Mouse (Mus musculus) limb, embryonic 11.5 days (tissue): ENCODE measurements around the gene Pimreg. TPM values are rescaled to one million over a fixed set of nuclear protein-coding genes. Genes with fewer than 3 reads are reported as not detected.

Experiments
- ATAC-seq: fragments of 200-750 bp; cut with Nextera tagmentation; 2 replicates; pipeline ENCODE4 v1.8.0; 2017; ENCODE audit warnings: low read depth; ENCODE audit not compliant: insufficient number of reproducible peaks, low FRiP score, low TSS enrichment
- DNase-seq: peaks from one replicate; pipeline ENCODE4 v3.0.0-alpha.2; 2015; ENCODE audit warnings: low spot score
- H3K27ac ChIP-seq: fragments of 300-500 bp; sonication (generic); replicated peaks from 2 replicates; pipeline ENCODE4 v1.5.1; 2014; ENCODE audit warnings: low read depth, mild to moderate bottlenecking, low read length
- H3K27me3 ChIP-seq: fragments of 300-500 bp; sonication (generic); 2 replicates; pipeline ENCODE4 v1.6.1; 2014; ENCODE audit warnings: mild to moderate bottlenecking, low read length, mixed read lengths; ENCODE audit not compliant: control insufficient read depth, insufficient read depth
- H3K36me3 ChIP-seq: fragments of 300-500 bp; sonication (generic); 2 replicates; pipeline ENCODE4 v1.6.1; 2014; ENCODE audit warnings: mild to moderate bottlenecking, low read length, moderate library complexity, mixed read lengths; ENCODE audit not compliant: control insufficient read depth, insufficient read depth
- H3K4me1 ChIP-seq: fragments of 300-500 bp; sonication (generic); 2 replicates; pipeline ENCODE4 v1.6.1; 2014; ENCODE audit warnings: low read length, mixed read lengths; ENCODE audit not compliant: control insufficient read depth, insufficient read depth
- H3K4me2 ChIP-seq: fragments of 300-500 bp; sonication (generic); 2 replicates; pipeline ENCODE4 v1.6.1; 2014; ENCODE audit warnings: low read depth, mild to moderate bottlenecking, moderate library complexity; ENCODE audit not compliant: severe bottlenecking
- H3K4me3 ChIP-seq: fragments of 300-500 bp; sonication (generic); 2 replicates; pipeline ENCODE4 v1.5.1; 2014; ENCODE audit warnings: low read depth, low read length
- H3K9ac ChIP-seq: fragments of 300-500 bp; sonication (generic); 2 replicates; pipeline ENCODE4 v1.6.1; 2014; ENCODE audit warnings: mild to moderate bottlenecking, low read length
- H3K9me3 ChIP-seq: fragments of 300-500 bp; sonication (generic); 2 replicates; pipeline ENCODE4 v1.6.1; 2016; ENCODE audit warnings: low read length; ENCODE audit not compliant: control insufficient read depth
- WGBS: fragments of 180-500 bp; shearing (Covaris S2); extraction: QIAGEN DNeasy Blood & Tissue Kit; methylation state at CpG from one replicate; pipeline ENCODE4 v1.1.7; 2014; 5-methylcytosine and 5-hydroxymethylcytosine counted together
- polyA plus RNA-seq: library from polyadenylated mRNA; unstranded; fragments of >200 nt; fragmentation: Nextera tagmentation; extraction: Ambion mirVana; gene quantifications from 2 replicates; pipeline ENCODE4 v1.2.1, GENCODE M21; 2014

Gene Pimreg
- polyA plus RNA-seq: 165 TPM in 2 replicates

DNA sequence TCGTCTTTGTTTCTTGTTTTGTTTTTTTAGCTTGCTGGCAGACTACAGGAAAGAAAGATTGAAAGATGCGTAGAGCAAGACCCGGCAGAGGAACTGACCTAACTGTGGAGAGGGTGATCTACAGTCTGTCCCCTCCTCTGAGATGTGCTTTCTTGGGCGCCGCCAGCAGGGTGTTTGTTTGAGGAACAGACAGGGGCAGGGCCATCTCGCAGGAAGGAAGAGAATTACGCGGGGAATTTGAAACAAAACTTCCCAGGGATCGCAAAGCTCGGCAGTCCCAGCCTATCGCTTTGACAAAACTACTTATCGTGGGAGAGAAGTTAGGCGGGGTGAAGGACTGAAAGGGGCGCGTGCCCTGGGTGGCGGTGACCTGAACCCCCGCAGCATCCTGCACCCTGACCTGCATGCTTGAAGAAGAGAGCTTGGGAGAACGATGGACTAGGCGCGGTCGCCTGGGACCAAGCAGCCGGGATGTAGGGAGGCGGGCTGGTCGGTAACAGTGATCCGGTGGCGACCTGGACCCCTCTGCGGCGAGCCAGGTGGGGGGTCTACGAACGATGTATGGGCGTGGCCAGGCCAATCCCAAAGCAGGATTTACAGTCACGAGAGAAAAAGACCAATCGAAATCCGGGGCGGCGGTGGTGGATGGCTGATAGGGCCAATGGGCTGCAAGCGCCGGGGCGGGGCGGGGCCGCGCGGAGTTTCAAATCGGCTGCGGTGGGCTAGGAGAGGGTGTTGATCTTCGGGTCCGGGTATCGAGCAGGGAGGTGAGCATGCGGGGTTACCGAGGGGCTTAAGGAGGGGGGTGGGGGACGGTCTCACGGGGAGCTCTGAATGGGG, at the start of gene Pimreg:
TSS of gene Pimreg (plus strand) at position 265 of the 840 bp plus-strand sequence.
- peak within 1 kb of the TSS; percentile 90 for H3K4me2 ChIP-seq
- no peaks in the 10 kb centered on the region for H3K9me3 ChIP-seq
- 0 out of 2 replicates have a peak within 1 kb of the TSS, but pooled peaks have one; percentile 26 for H3K27ac ChIP-seq
- H3K4me1 ChIP-seq: peaks cover 13% of the 10 kb centered on the region; the same call in 1 of the 2 replicates
- H3K9ac ChIP-seq: peak within 1 kb of the TSS; percentile 82
- ATAC-seq: peak; percentile 92
- peaks cover 6% of the 10 kb centered on the region for H3K36me3 ChIP-seq
- peak; percentile 97 for DNase-seq
- peak within 1 kb of the TSS; percentile 74 for H3K4me3 ChIP-seq
- no peaks in the 10 kb centered on the region for H3K27me3 ChIP-seq
- WGBS: under 1% methylated on average over 52 of the region's 52 CpGs

DNA sequence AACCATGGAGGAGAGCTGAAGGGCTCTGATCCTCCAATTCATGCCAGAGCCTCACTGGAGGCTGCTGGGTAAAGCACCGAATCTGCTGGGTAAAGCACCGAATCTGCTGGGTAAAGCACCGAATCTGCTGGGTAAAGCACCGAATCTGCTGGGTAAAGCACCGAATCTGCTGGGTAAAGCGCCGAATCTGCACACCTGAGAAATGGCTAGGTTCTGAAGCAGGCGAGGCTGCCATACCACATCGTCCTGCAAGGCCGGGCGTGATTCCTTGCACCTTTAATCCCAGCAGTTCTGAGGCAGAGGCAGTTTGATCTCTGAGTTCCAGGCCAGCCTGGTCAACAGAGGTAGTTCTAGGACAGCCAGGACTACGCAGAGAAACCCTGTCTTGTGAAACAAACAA, 49.4 kb upstream of the Pimreg start:
- H3K36me3 ChIP-seq: no peaks in the 10 kb centered on the region
- no peak overlapping the region for H3K27ac ChIP-seq
- H3K4me2 ChIP-seq: no peak overlapping the region
- no peak for ATAC-seq
- H3K4me3 ChIP-seq: no peak overlapping the region
- DNase-seq: no peak
- 0 out of 2 replicates have a peak, but pooled peaks cover 2% of the 10 kb centered on the region for H3K4me1 ChIP-seq
- H3K27me3 ChIP-seq: no peaks in the 10 kb centered on the region
- no peak overlapping the region for H3K9ac ChIP-seq
- no peaks in the 10 kb centered on the region for H3K9me3 ChIP-seq
- 86% methylated on average over 12 of the region's 12 CpGs for WGBS

DNA sequence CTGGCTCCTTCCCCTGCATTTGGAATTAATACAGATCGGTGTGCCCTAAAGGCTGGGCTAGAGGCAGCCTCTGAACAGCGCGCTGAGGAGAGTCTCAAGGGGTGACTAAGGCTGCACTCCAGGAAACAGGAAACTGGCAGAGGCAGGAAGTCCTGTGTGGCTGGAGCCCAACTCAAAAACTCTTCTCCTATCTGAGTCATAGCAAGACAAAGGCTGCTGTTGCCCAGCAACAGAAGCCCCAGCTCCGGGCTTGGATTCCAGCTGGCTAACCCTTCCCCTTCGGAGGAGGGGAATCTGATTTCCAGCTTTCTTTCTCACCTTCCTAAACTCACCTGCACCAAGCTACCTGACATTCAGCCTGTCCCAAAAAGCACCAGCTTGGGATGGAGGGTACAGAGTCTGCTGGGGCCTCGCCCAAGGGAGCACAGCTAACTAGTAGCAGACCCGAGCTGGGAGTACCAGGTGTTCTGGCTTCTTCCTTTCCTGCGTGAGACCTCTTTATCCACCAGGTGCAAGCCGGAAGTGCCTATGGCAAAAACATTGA, 45.8 kb upstream of the Pimreg start:
- H3K9me3 ChIP-seq: no peaks in the 10 kb centered on the region
- H3K4me3 ChIP-seq: no peak overlapping the region
- ATAC-seq: no peak
- no peak for DNase-seq
- H3K36me3 ChIP-seq: no peaks in the 10 kb centered on the region
- no peaks in the 10 kb centered on the region for H3K27me3 ChIP-seq
- H3K4me1 ChIP-seq: 0 out of 2 replicates have a peak, but pooled peaks cover 2% of the 10 kb centered on the region
- 35% methylated on average over 9 of the region's 9 CpGs for WGBS
- no peak overlapping the region for H3K9ac ChIP-seq
- no peak overlapping the region for H3K4me2 ChIP-seq
- no peak overlapping the region for H3K27ac ChIP-seq

DNA sequence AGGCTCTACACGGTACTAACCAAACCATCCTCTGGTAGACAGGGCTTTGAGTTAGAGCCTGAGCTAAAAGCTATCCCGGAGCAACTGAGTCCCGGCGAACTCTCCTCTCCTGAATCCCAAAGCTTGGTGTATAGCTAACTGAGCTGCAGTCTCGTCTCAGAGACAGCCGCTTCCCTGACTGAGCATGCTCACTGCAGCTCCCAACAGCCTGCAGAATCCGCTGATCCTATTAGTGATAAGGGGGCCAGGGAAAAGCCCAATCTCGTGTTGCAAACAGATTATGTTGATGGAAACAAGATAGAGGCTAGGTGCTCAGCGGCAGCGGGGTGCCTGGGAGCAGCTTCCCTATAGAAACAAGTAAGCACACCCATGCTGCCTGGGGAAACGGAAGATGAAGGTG, 45.0 kb upstream of the Pimreg start:
- no peak overlapping the region for H3K4me3 ChIP-seq
- no peaks in the 10 kb centered on the region for H3K9me3 ChIP-seq
- ATAC-seq (no peak), DNase-seq (no peak)
- no peak overlapping the region for H3K4me2 ChIP-seq
- 41% methylated on average over 11 of the region's 11 CpGs for WGBS
- H3K27ac ChIP-seq: no peak overlapping the region
- H3K9ac ChIP-seq: no peak overlapping the region
- H3K27me3 ChIP-seq: no peaks in the 10 kb centered on the region
- H3K36me3 ChIP-seq: no peaks in the 10 kb centered on the region
- H3K4me1 ChIP-seq: 0 out of 2 replicates have a peak, but pooled peaks cover 2% of the 10 kb centered on the region

DNA sequence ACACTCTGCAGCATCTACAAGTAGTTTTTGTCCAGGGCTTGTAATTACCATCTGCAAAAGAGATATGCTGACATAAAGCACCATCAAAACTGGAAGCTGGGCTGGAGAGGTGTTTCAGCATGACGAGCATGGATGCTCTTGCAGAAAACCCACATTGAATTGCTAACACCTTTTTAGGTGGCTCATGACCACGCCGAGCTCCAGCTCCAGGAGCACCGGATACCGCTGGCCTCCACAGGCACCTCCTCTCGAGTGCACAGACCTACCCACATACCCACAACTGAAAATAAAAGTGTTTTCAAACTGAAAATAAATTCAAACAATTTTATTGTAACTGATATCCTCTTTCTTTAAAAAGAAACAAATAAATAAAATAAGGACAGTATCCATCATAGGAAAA, 41.6 kb upstream of the Pimreg start:
- no peaks in the 10 kb centered on the region for H3K27me3 ChIP-seq

DNA sequence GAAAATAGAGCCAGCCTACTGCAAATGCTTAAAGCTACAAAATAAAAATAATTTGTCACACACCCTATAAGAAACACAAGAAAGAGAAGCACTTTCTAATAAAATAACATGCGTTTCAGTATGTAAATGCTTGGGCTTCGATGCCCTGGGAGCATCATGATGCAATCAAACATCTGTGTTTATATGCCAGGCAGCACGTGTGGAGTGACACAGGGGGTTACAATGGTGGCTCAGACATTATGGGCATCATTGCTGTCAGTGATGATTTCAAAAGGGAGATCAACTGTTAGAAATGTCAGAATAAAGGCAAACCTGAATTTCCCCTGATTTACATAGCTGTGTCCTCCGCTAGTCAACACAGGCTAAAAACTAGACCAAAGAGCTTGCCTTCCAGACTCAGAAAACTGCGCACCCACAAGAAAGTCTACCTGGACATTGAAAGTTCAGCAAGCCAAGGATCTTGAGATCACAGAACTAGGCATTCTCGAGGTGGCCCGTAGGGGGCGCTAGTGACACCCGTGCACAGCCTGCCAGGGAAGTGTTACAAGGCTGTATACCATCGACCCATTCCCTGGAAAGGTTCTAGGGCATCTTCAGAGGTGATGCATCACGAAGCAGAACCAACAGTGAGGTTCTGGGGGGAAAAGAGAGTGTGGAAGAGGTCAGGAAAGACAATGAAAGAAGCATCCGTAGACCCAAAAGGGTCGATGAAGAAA, 39.5 kb upstream of the Pimreg start:
- Histone ChIP-seq H3K27me3 (no peaks in the 10 kb centered on the region), H3K9ac (no peak overlapping the region), H3K4me2 (no peak overlapping the region), H3K9me3 (no peaks in the 10 kb centered on the region), H3K36me3 (no peaks in the 10 kb centered on the region), H3K4me3 (no peak overlapping the region), H3K27ac (no peak overlapping the region), H3K4me1 (0 out of 2 replicates have a peak, but pooled peaks cover 4% of the 10 kb centered on the region)
- ATAC-seq (no peak), DNase-seq (no peak)
- 55% methylated on average over 13 of the region's 13 CpGs for WGBS

More for the DNA sequence above, 41.6 kb upstream of the Pimreg start:
- H3K27ac ChIP-seq: no peak overlapping the region
- H3K36me3 ChIP-seq: no peaks in the 10 kb centered on the region
- ATAC-seq (no peak), DNase-seq (no peak)
- H3K9me3 ChIP-seq: no peaks in the 10 kb centered on the region
- no peak overlapping the region for H3K4me3 ChIP-seq
- H3K4me2 ChIP-seq: no peak overlapping the region
- no peak overlapping the region for H3K9ac ChIP-seq
- 0 out of 2 replicates have a peak, but pooled peaks cover 6% of the 10 kb centered on the region for H3K4me1 ChIP-seq
- WGBS: 87% methylated on average over 6 of the region's 6 CpGs

DNA sequence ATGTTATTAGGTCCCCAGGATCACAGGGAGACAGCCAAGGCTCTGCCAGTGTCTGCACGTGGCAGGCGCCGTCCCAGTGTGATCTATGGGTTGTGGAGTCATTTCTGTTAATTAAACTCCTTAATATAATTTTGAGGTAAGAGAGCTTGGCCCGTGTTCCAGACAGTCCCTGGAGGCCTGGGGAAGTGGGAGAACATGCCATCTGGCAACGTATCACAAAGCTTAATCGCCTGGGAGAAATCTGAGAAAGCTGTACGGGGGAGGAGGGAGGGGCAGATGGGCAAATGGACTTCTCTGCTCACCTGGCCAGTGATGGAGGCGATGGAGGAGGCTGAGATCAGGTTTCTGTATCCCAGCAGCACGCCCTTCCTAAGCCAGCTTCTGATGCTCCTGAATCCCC, 38.7 kb upstream of the Pimreg start:
- no peak overlapping the region for H3K27ac ChIP-seq
- H3K27me3 ChIP-seq: no peaks in the 10 kb centered on the region
- no peak overlapping the region for H3K9ac ChIP-seq
- H3K36me3 ChIP-seq: no peaks in the 10 kb centered on the region
- ATAC-seq (no peak), DNase-seq (no peak)
- 48% methylated on average over 9 of the region's 9 CpGs for WGBS
- no peak overlapping the region for H3K4me3 ChIP-seq
- 0 out of 2 replicates have a peak, but pooled peaks cover 4% of the 10 kb centered on the region for H3K4me1 ChIP-seq
- H3K4me2 ChIP-seq: no peak overlapping the region
- H3K9me3 ChIP-seq: no peaks in the 10 kb centered on the region

DNA sequence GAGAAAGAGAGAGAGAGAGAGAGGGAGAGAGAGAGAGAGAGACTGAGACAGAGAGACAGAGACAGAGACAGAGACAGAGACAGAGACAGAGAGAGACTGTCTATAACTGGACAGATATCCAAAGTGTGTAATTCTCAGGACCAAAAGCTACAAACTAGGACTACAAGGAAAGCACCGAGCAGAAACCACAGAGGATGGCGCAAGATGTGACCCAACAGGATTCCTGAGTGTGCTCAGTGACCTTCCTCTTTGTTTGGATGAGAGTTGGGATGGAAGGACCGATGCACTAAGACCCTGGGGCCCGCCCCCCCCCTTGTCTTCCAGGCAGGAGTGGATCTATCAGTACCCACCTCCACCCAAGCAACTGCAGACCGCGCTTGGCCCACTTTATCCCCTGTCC, 36.3 kb upstream of the Pimreg start:
- no peak overlapping the region for H3K4me2 ChIP-seq
- H3K36me3 ChIP-seq: no peaks in the 10 kb centered on the region
- H3K27me3 ChIP-seq: no peaks in the 10 kb centered on the region
- H3K27ac ChIP-seq: no peak overlapping the region
- no peak overlapping the region for H3K4me3 ChIP-seq
- no peaks in the 10 kb centered on the region for H3K9me3 ChIP-seq
- H3K4me1 ChIP-seq: 0 out of 2 replicates have a peak, but pooled peaks cover 4% of the 10 kb centered on the region
- no peak overlapping the region for H3K9ac ChIP-seq
- 90% methylated on average over 6 of the region's 6 CpGs for WGBS
- ATAC-seq (no peak), DNase-seq (no peak)
